Mouse (Mus musculus) liver, embryonic 14.5 days (tissue): ENCODE results near the gene Usp10.

ENCODE experiments used
- CTCF ChIP-seq: IDR thresholded peaks from 2 replicates; pipeline ENCODE4 v1.5.1; 2016; ENCODE audit warnings: antibody characterized with exemption, low read depth, control low read depth
- EP300 ChIP-seq: IDR thresholded peaks from 2 replicates; pipeline ENCODE4 v1.6.1; 2016; ENCODE audit warnings: antibody characterized with exemption, low read depth

DNA sequence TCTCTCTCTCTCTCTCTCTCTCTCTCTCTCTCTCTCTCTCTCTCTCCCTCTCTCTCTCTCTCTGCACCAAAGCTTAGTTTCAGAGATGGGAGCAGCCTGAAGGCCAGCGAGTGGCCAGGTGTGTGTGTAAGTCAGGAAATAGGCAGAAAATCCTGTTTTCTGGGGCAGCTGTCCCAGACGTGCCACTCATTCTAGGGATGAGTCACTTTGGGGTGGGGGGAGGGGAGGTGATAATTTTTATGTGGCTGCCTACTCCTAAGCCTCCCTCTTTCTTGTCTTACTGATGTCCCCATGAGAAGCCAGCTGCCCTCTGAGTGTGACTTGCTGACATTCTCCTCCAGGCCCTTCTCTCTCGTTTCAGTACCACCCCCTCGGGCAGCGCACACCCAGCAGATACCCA, 76.0 kb downstream of the Usp10 start:
- TF ChIP-seq CTCF (no peak), EP300 (no peak)
